Mouse (Mus musculus) megakaryocyte-erythroid progenitor cell, adult 5 weeks (primary cell): ENCODE results near the gene Vmn2r84. TPM values are rescaled to one million over a fixed set of nuclear protein-coding genes. Genes with fewer than 3 reads are reported as not detected.

Experiments
- polyA plus RNA-seq: library from polyadenylated mRNA; stranded (reverse); fragments of >175 nt; gene quantifications from 2 replicates; pipeline ENCODE4 v1.2.3, GENCODE M21; 2012

Gene Vmn2r84
- polyA plus RNA-seq, result not detected in 2 replicates

DNA sequence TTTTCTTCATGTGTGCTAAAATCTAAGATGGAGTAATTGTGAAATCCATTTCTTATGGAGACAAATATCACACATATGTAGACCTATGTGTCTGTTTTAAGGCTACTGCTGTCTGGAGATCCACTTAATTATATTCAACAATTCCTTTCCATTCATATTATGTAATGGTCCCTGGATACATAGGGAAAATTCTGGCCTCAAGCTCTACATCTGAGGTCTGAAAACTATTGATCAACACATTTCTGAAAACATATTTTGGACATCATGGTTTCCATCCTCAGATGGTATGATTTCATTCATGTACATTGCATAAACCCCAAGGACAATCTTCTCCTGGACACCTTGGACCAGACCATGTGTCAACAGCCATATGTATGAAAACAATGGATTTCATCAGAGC lies at the start of gene Vmn2r84:
TSS of gene Vmn2r84 (minus strand) at position 101 of the 400 bp plus-strand sequence.

DNA sequence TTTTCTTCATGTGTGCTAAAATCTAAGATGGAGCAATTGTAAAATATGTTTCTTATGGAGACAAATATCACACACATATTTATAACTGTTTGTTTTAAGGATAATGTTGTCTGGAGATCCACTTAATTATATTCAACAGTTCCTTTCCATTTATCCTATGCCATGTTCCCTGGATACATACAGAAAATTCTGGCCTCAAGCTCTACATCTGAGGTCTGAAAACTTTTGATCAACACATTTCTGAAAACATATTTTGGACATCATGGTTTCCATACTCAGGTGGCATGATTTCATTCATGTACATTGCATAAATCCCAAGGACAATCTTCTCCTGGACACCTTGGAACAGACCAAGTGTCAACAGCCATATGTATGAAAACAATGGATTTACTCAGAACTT lies 35.5 kb upstream of the Vmn2r84 start, which contains the start of gene Vmn2r85:
TSS of gene Vmn2r85 (minus strand) at position 101 of the 400 bp plus-strand sequence.

Other genes with a start within 250 kb of the Vmn2r84 start
- 0.03 TPM in 1 of 2 replicates, not detected in the other for gene Olfr825, start 227.6 kb downstream of the Vmn2r84 start, polyA plus RNA-seq
- not detected in 2 replicates for gene Olfr826, start 210.1 kb downstream of the Vmn2r84 start, polyA plus RNA-seq
- gene Olfr827, start 179.9 kb downstream of the Vmn2r84 start, polyA plus RNA-seq, result not detected in 2 replicates
- not detected in 2 replicates for gene Neurod4, start 114.1 kb downstream of the Vmn2r84 start, polyA plus RNA-seq
- 0.84 and 2.8 TPM in 2 replicates for gene Tespa1, start 71.5 kb downstream of the Vmn2r84 start, polyA plus RNA-seq
- not detected in 2 replicates for gene Vmn2r85, start 35.4 kb upstream of the Vmn2r84 start, polyA plus RNA-seq
- gene Vmn2r86, start 61.7 kb upstream of the Vmn2r84 start, polyA plus RNA-seq, result not detected in 2 replicates
- not detected in 2 replicates for gene Vmn2r87, start 103.1 kb upstream of the Vmn2r84 start, polyA plus RNA-seq